Mouse (Mus musculus) testis, adult 2 months (tissue): Measurements from ENCODE around the gene Trim67.

Experiments used
- CTCF ChIP-seq: fragments of 200-500 bp; IDR thresholded peaks from 2 replicates; pipeline ENCODE4 v1.5.1; 2012; ENCODE audit warnings: low read depth, mild to moderate bottlenecking, inconsistent platforms, low read length, moderate library complexity; ENCODE audit not compliant: control insufficient read depth, insufficient read depth, insufficient replicate concordance
- POLR2A ChIP-seq: fragments of 200-500 bp; IDR thresholded peaks from 2 replicates; pipeline ENCODE4 v1.6.1; 2012; ENCODE audit warnings: low read depth, mild to moderate bottlenecking, inconsistent platforms, low read length, moderate library complexity; ENCODE audit not compliant: control insufficient read depth

- TF ChIP-seq CTCF = no peak
- TF ChIP-seq POLR2A = no peak
Observed at GRCm38 (mm10) chr8:124845131-124845530, 52.2 kb downstream of the Trim67 start.
